Mouse (Mus musculus): ENCODE measurements at regions not wholly inside any gene's neighbourhood (a gene's known extent, or its start where the extent isn't known, plus 50 kb on each side); places are given as distances from the start of the nearest gene placed in this dataset.

DNA sequence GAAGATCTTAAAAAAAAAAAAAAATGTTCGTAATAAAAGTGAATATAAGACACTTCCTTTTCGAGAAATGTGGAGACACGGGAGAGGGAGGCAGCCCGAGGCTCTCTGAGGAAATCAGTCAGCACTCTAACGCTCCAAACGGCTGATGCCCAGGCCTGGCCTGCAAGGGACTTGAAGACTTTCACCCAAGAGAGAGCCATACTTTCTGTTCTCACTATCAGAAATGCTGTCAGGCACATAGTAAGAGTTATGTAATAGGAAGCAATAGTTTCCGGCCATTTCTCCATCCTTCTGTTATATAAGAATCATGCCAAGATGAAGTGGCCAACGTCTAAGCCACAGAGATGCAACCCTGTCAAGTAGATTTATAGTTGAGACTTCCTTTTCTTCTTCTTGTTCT is 140.3 kb downstream of the Gsdmc2 start:
- TF ChIP-seq POLR2A (IDR thresholded peaks at IDR 0.05; ENCODE audit: low read depth, low read length) (no peak), USF1 (IDR thresholded peaks at IDR 0.05; ENCODE audit: low read depth, low read length) (no peak), EP300 (IDR thresholded peaks at IDR 0.05; ENCODE audit: low read length) (no peak), CTCF (conservative IDR thresholded peaks at IDR 0.05 in 1 of 2, IDR thresholded peaks at IDR 0.05 in 1 of 2; ENCODE audit: low read depth in 2 of 2, low read length in 2 of 2) (no peak), NRF1 (IDR thresholded peaks at IDR 0.05; ENCODE audit: low read depth, low read length) (no peak), RCOR1 (conservative IDR thresholded peaks at IDR 0.05; ENCODE audit: low read depth, low read length) (no peak), ZC3H11A (IDR thresholded peaks at IDR 0.05; ENCODE audit: low read depth, low read length) (no peak), KAT2A (IDR thresholded peaks at IDR 0.05; ENCODE audit: insufficient replicate concordance, low read length) (no peak), CHD1 (IDR thresholded peaks at IDR 0.05; ENCODE audit: low read depth, low read length) (no peak), MXI1 (IDR thresholded peaks at IDR 0.05; ENCODE audit: low read depth, low read length) (no peak), SIN3A (IDR thresholded peaks at IDR 0.05; ENCODE audit: low read length) (no peak), HCFC1 (IDR thresholded peaks at IDR 0.05; ENCODE audit: low read depth, low read length) (no peak), ZMIZ1 (IDR thresholded peaks at IDR 0.05; ENCODE audit: low read depth, low read length) (no peak), ELF1 (IDR thresholded peaks at IDR 0.05; ENCODE audit: low read depth, low read length) (no peak)
